Mouse (Mus musculus) midbrain, embryonic 14.5 days (tissue): ENCODE results near the gene Acvr2b. TPM values are rescaled to one million over a fixed set of nuclear protein-coding genes. Genes with fewer than 3 reads are reported as not detected.

ENCODE experiments used
- ATAC-seq: fragments of 200-750 bp; cut with Nextera tagmentation; 2 replicates; pipeline ENCODE4 v1.8.0; 2017; ENCODE audit warnings: moderate number of reproducible peaks, moderate library complexity; ENCODE audit not compliant: low FRiP score, low TSS enrichment
- DNase-seq: peaks from one replicate; pipeline ENCODE4 v3.0.0-alpha.2; 2015
- H3K27ac ChIP-seq: fragments of 300-500 bp; sonication (generic); replicated peaks from 2 replicates; pipeline ENCODE4 v1.5.1; 2014; ENCODE audit warnings: mild to moderate bottlenecking, low read depth, low read length, moderate library complexity
- H3K27me3 ChIP-seq: fragments of 300-500 bp; sonication (generic); 2 replicates; pipeline ENCODE4 v1.6.1; 2014; ENCODE audit warnings: low read length, control low read depth, mixed read lengths; ENCODE audit not compliant: control insufficient read depth, insufficient read depth
- H3K36me3 ChIP-seq: fragments of 300-500 bp; sonication (generic); 2 replicates; pipeline ENCODE4 v1.6.1; 2014; ENCODE audit warnings: low read length, control low read depth; ENCODE audit not compliant: control insufficient read depth, insufficient read depth
- H3K4me1 ChIP-seq: fragments of 300-500 bp; sonication (generic); 2 replicates; pipeline ENCODE4 v1.6.1; 2014; ENCODE audit warnings: mild to moderate bottlenecking, antibody characterized with exemption, low read length, control low read depth; ENCODE audit not compliant: control insufficient read depth, insufficient read depth
- H3K4me2 ChIP-seq: fragments of 300-500 bp; sonication (generic); 2 replicates; pipeline ENCODE4 v1.6.1; 2014; ENCODE audit warnings: mild to moderate bottlenecking, low read length, moderate library complexity
- H3K4me3 ChIP-seq: fragments of 300-500 bp; sonication (generic); replicated peaks from 2 replicates; pipeline ENCODE4 v1.5.1; 2014; ENCODE audit warnings: low read depth, low read length
- H3K9ac ChIP-seq: fragments of 300-500 bp; sonication (generic); replicated peaks from 2 replicates; pipeline ENCODE4 v1.6.1; 2014; ENCODE audit warnings: mild to moderate bottlenecking, low read length, moderate library complexity
- H3K9me3 ChIP-seq: fragments of 300-500 bp; sonication (generic); 2 replicates; pipeline ENCODE4 v1.6.1; 2016; ENCODE audit warnings: low read length, control low read depth, mixed read lengths; ENCODE audit not compliant: control insufficient read depth
- WGBS: fragments of 180-500 bp; shearing (Covaris S2); extraction: QIAGEN DNeasy Blood & Tissue Kit; methylation state at CpG from one replicate; pipeline ENCODE4 v1.1.7; 2014; 5-methylcytosine and 5-hydroxymethylcytosine counted together
- polyA plus RNA-seq: library from polyadenylated mRNA; unstranded; fragments of >200 nt; fragmentation: Nextera tagmentation; extraction: Ambion mirVana; gene quantifications from 2 replicates; pipeline ENCODE4 v1.2.1, GENCODE M21; 2014

The Acvr2b gene
- polyA plus RNA-seq, 1 experiment from 2014 or later: 69.3 TPM

DNA sequence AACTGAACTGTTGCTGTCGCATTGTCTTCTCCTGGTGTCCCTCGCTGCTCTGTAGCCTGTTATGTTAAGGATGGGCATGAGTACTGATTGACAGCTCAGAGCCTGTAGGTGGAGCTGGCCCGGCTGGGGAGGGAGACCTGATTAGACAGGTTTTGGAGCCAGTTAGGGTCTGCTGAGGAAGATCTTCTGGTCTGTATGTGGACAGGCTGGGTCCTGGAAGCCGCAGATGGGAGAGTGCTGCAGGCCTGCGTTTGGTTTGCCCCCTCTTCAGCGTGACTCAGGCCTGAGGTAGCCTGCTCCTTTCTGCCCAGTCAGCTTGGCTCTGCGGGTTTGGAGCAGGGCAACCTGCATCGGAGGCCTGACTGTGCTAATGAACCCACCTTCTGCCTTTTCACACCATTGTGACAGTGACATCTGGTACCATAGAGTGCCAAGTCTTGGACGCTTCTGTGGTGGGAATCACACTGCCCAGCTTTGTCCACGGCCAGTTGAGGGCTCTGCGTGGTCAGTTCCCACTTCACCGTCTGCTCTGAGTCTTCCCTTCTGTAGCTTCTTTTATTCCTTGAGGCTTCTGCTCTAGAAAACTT is 18.0 kb downstream of the Acvr2b start:
- no peak for ATAC-seq

DNA sequence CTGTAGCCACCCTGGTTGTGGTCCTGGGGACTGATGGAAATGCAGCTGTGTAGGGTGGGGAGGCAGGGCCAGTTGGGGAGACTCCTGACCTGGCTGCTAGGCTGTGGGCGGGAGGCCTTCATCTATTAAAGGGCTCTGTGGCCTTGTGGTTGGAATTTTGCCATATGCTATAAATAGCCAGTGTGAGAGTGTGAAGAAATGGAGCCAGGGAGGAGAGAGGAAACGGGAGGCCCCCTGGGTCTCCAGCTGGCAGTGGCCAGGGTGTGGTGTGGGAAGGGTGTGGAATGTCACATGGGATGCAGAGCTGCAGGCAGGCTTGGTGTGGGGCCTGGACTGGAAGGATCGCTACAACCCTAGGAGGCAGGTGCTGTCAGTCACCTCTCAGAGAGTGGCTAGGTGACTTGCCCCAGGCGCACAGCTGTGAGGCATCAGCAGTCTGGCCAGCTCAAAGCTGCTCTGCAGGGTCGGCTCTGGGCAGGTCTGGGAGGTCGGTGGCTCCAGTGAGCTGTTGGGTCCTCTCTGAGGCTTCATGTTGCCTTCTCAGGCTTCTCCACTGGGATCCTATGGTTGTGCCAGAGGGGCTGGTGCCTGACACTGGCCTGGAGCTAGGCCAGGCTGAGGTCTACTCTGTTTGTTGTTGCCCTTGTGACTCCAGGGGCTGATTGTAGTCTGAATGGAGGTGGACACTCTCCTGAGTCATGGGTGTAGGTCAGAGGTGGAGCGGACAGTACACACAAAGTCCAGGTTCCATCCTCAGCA is 23.5 kb downstream of the Acvr2b start:
- WGBS: 71% methylated on average over 7 of the region's 7 CpGs
- peak overlapping the region; percentile 60 for H3K27ac ChIP-seq
- DNase-seq (peak; percentile 51), ATAC-seq (no peak)
- H3K4me1 ChIP-seq: peaks cover 17% of the 10 kb centered on the region
- H3K4me2 ChIP-seq: no peak overlapping the region
- H3K9me3 ChIP-seq: no peaks in the 10 kb centered on the region
- no peak overlapping the region for H3K9ac ChIP-seq
- H3K27me3 ChIP-seq: no peaks in the 10 kb centered on the region
- H3K36me3 ChIP-seq: peaks cover 27% of the 10 kb centered on the region
- no peak overlapping the region for H3K4me3 ChIP-seq

More for the DNA sequence above, 18.0 kb downstream of the Acvr2b start:
- H3K36me3 ChIP-seq: no peaks in the 10 kb centered on the region
- H3K9me3 ChIP-seq: no peaks in the 10 kb centered on the region
- no peak overlapping the region for H3K9ac ChIP-seq
- peaks cover 20% of the 10 kb centered on the region for H3K4me1 ChIP-seq
- H3K4me2 ChIP-seq: no peak overlapping the region
- 80% methylated on average over 12 of the region's 12 CpGs for WGBS
- H3K27ac ChIP-seq: no peak overlapping the region
- no peaks in the 10 kb centered on the region for H3K27me3 ChIP-seq
- H3K4me3 ChIP-seq: no peak overlapping the region
- DNase-seq: no peak

DNA sequence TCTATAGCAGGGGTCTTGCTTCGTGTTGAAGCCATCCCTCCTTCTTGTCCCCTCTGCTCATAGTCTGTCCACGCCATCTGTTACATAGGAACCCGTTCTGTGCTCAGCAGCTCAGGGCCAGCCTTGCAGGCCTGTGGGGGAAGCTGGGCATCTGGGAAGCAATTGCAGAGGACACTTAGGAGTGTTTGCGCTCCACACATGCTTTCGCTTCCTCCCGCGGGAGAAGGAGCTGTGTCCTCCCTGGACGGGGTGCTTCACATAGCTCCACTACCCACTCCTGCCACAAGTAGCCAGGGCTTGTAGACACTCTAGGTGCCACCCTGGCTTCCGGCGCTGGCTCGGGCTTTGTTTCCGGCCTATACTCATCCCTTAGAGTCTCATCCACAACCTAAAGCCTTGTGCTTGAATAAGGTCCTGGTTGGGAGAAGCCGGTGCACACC is 24.1 kb downstream of the Acvr2b start:
- no peak overlapping the region for H3K9ac ChIP-seq
- no peaks in the 10 kb centered on the region for H3K9me3 ChIP-seq
- H3K4me3 ChIP-seq: no peak overlapping the region
- H3K36me3 ChIP-seq: peaks cover 31% of the 10 kb centered on the region
- ATAC-seq (no peak), DNase-seq (no peak)
- H3K4me2 ChIP-seq: no peak overlapping the region
- H3K4me1 ChIP-seq: peaks cover 17% of the 10 kb centered on the region
- WGBS: 89% methylated on average over 13 of the region's 13 CpGs
- no peak overlapping the region; the same call in 1 of the 2 replicates for H3K27ac ChIP-seq
- H3K27me3 ChIP-seq: no peaks in the 10 kb centered on the region

DNA sequence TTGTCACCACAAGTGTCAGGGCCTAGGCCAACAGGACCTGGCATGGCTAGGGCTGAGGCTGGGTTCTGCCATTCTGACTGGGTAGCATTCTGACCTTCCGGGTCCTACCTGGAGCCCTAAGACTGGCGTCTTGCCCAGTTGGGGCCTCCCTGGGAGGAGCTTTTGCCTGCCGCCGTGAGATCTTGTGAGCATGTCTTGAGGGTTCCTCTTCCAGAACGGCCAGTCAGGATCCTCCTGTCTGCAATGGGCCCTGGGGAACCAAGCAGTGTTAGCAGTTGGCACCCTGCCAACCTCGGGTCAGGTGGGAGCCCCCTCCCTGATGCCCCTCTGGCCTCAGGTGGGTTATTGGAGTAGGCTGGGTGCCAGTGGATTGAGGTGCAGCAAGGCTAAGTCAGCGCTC is 24.6 kb downstream of the Acvr2b start:
- no peak overlapping the region for H3K4me3 ChIP-seq
- peaks cover 17% of the 10 kb centered on the region for H3K4me1 ChIP-seq
- no peak for DNase-seq
- ATAC-seq: no peak
- WGBS: 84% methylated on average over 7 of the region's 7 CpGs
- H3K36me3 ChIP-seq: peaks cover 35% of the 10 kb centered on the region
- H3K9me3 ChIP-seq: no peaks in the 10 kb centered on the region
- no peak overlapping the region for H3K27ac ChIP-seq
- no peak overlapping the region for H3K4me2 ChIP-seq
- no peaks in the 10 kb centered on the region for H3K27me3 ChIP-seq
- H3K9ac ChIP-seq: no peak overlapping the region

DNA sequence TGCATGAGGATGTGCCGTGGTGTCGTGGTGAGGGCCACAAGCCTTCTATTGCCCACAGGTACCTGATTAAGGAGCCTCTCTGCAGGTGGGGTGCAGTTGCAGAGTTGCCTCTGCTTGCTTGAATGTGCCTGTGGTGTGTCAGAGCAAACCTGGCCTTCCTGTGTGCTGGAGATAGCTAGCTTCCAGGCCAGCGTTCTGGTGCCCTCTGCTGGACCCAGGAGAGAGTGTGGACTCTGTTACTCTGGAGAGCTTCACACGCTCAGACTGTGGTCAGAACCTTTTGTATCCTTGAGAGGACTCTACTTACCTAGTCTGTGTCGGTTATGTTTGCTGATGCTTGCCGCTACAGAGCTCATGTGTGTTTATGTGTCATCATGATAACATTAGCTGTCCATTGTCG is 28.4 kb downstream of the Acvr2b start:
- Histone ChIP-seq H3K4me1 (peaks cover 8% of the 10 kb centered on the region; the same call in 1 of the 2 replicates), H3K27ac (no peak overlapping the region; the same call in 1 of the 2 replicates), H3K27me3 (no peaks in the 10 kb centered on the region), H3K4me3 (no peak overlapping the region), H3K4me2 (no peak overlapping the region), H3K9me3 (no peaks in the 10 kb centered on the region), H3K36me3 (peaks cover 71% of the 10 kb centered on the region), H3K9ac (no peak overlapping the region)
- DNase-seq: peak; percentile 89
- peak; percentile 57; the same call in 1 of the 2 replicates for ATAC-seq
- 52% methylated on average over 7 of the region's 7 CpGs for whole genome bisulfite sequencing

DNA sequence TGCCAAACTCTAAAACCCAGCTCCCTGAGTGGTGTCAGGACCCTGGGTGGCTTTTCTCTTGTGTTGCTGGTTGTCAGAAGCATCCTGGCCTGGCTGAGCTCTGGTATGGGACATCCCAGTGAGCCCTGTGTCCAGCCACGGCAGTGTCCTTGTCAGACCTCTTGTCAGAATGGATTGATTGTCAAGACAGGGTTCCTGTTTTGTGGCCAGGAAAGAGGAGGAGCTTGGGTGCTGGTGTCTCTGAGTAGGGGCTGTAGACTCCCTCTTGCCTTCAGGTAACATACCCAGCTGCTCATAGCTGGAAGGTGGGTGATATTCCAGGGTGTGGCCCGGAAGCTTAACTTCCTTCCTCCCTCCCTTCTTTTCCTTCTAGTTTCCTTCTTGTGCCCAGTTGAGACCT is 33.9 kb downstream of the Acvr2b start:
- peaks cover 93% of the 10 kb centered on the region for H3K36me3 ChIP-seq
- no peak overlapping the region for H3K27ac ChIP-seq
- H3K27me3 ChIP-seq: no peaks in the 10 kb centered on the region
- no peaks in the 10 kb centered on the region for H3K4me1 ChIP-seq
- 90% methylated on average over 2 of the region's 2 CpGs for WGBS
- H3K9me3 ChIP-seq: no peaks in the 10 kb centered on the region
- no peak overlapping the region for H3K4me2 ChIP-seq
- no peak overlapping the region for H3K4me3 ChIP-seq
- ATAC-seq (no peak), DNase-seq (no peak)
- H3K9ac ChIP-seq: no peak overlapping the region

DNA sequence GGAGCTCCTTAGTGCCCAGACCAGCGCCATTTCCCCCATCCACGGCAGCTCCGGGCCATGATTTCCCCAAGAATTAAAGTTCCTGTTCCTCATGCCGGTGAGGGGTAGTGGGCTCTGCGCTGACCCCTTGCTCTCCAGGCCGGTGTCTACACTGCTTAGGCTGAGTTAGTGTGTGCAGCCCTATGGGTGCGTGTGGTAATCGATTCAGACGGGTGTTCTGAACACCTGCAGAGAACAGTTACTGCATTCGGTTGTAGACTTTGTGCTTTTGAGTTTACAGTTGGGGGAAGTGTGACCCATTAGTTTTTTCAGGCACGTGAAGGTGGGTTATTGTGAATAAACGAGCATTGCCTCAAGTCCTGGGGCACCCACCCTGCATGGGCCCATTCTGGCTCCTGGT is 36.1 kb downstream of the Acvr2b start:
- peaks cover 80% of the 10 kb centered on the region for H3K36me3 ChIP-seq
- H3K27me3 ChIP-seq: no peaks in the 10 kb centered on the region
- H3K9ac ChIP-seq: no peak overlapping the region
- DNase-seq (no peak), ATAC-seq (no peak)
- H3K4me2 ChIP-seq: no peak overlapping the region
- no peak overlapping the region for H3K27ac ChIP-seq
- no peaks in the 10 kb centered on the region for H3K9me3 ChIP-seq
- H3K4me3 ChIP-seq: no peak overlapping the region
- no peaks in the 10 kb centered on the region for H3K4me1 ChIP-seq
- WGBS: 94% methylated on average over 12 of the region's 12 CpGs

DNA sequence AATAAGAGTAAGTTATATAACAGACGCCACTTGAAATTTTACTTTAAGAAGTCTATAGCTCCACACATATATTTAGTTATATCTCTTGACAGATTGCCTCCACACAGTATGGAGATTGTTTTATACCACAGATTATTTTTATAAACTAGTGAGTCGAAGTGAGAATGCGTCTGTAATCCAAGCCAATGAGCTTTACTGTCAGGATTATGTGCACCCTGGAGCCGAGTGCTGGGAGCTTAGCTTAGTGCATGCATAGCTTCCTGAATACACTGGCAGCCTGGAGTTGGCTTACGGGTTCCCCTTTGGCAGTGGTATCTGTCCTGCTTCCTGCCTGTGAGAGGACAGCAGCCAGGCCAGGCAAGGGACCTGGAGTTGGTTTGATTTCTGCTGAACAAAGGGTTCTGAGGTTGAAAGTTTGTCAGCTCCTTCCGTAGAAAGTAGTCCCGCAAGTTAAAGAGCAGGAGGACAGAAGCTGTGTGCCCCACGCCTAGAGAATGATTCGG is 36.6 kb downstream of the Acvr2b start:
- H3K36me3 ChIP-seq: peaks cover 76% of the 10 kb centered on the region

More for the DNA sequence above, 36.6 kb downstream of the Acvr2b start:
- no peaks in the 10 kb centered on the region for H3K9me3 ChIP-seq
- WGBS: 92% methylated on average over 9 of the region's 9 CpGs
- H3K4me1 ChIP-seq: no peaks in the 10 kb centered on the region
- DNase-seq (no peak), ATAC-seq (no peak)
- no peak overlapping the region for H3K4me3 ChIP-seq
- H3K27me3 ChIP-seq: no peaks in the 10 kb centered on the region
- H3K27ac ChIP-seq: no peak overlapping the region
- H3K4me2 ChIP-seq: no peak overlapping the region
- no peak overlapping the region for H3K9ac ChIP-seq
